Mouse (Mus musculus) embryonic stem cell, embryonic (primary cell): ENCODE measurements around the gene Socs1.

Experiments
- CTCF ChIA-PET, 4 experiments: fragments of 300-600 bp in 2 of 4; fragments of 350-600 bp in 2 of 4; sonication (Branson Sonifier 250); formaldehyde crosslinking; loops; one replicate each; lab custom pipeline; 2022; ENCODE audit warnings: inconsistent platforms in 2 of 4; lab: Charles Lee
- POLR2A ChIA-PET, 4 experiments: fragments of 300-600 bp in 2 of 4; fragments of 350-600 bp in 2 of 4; sonication (Branson Sonifier 250); formaldehyde crosslinking; loops; one replicate each; lab custom pipeline; 2022; ENCODE audit warnings: antibody characterized with exemption in 4 of 4, inconsistent platforms in 1 of 4; lab: Charles Lee

Socs1 gene

DNA sequence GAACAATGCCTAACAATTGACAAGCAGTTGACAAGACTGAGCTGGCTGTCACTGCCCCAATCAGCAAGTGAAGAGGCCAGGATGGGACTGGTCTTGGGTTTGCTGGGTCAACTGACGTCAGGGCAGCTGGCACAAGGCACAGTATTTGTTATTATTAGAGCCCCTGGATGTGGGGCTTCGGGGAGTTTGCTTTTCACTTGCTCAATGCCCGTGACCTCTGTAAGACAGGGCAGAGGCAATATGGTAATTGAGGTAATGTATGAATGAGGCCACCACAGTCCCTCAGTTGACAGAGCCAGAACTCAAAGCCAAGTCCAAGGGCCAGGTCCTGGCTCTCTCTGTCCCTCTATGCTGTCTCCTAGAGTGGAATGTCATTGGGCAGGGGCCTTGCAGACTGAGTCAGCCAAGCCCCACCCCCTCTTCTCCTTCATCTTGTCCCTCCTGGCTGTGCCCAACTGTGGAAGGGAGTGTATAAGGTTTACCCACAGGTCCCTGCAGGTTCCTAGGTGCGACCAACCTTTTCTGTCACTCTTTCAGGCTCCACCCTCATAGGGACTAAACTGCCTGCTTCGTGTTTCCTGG, 7.7 kb downstream of the Socs1 start:
- POLR2A ChIA-PET: interaction anchor here in 1 of 4 experiments (0.9 to 1.4 kb wide), 3 partner anchors 9 to 365 kb away, joined by 3 read pairs; partner anchors contain the start of gene Nubp1
- CTCF ChIA-PET: interaction anchor here in 2 of 4 experiments (0.7 to 1.0 kb wide), 3 partner anchors 9 kb away, joined by 3 to 5 read pairs (median 3); no protein-coding TSS in a partner anchor

DNA sequence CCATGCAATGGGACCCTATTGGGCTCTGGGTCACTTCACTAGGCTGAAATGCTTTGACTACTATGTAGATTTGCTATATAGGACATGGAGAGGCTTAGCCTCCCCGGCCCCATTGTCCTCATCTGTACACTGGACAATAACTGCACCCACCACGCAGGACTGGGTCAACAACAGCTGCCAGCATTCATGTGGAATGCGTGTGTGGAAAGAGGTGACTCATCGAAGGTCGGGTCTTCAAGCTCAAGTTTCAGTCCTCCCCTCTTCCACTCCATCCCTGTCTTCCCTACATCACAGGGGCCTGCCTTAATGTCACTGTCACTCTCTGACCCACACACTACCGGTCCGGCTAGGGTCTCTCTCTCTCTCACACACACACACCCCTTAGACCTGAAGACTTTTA, 9.0 kb downstream of the Socs1 start:
- ChIA-PET CTCF (interaction anchor here in 1 of 4 experiments (0.5 kb wide), 1 partner anchor 462 kb away, joined by 3 read pairs; no protein-coding TSS in a partner anchor), POLR2A (interaction anchor here in 2 of 4 experiments (0.7 to 1.1 kb wide), 4 partner anchors 9 to 200 kb away, joined by 3 read pairs; no protein-coding TSS in a partner anchor)

DNA sequence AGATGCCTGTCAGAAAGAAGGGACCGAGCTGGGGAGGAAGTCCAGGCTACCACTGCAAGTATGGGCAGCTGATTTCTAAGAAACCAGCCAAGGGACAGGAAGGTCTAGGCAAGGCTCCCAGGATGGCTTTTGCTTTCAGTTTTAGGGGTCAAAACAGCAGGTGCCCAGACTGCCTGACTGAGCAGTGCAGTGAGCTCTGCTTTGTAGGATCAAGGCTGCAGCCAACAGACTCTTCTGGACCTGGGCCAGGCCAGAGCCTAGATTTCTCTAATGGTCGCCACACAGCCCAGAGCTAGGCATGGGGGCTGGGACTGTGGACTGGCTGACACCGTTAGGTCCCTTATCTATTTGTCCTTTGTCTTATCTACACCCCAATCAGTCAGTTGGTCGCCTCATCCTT, 10.6 kb downstream of the Socs1 start:
- ChIA-PET CTCF (interaction anchor here in 2 of 4 experiments (0.6 to 1.6 kb wide), 3 partner anchors 11 to 20 kb away, joined by 3 to 7 read pairs (median 3); partner anchors contain the start of gene Socs1 (in 1 of the 2)), POLR2A (interaction anchor here in 1 of 4 experiments (0.9 kb wide), 1 partner anchor 243 kb away, joined by 3 read pairs; no protein-coding TSS in a partner anchor)

DNA sequence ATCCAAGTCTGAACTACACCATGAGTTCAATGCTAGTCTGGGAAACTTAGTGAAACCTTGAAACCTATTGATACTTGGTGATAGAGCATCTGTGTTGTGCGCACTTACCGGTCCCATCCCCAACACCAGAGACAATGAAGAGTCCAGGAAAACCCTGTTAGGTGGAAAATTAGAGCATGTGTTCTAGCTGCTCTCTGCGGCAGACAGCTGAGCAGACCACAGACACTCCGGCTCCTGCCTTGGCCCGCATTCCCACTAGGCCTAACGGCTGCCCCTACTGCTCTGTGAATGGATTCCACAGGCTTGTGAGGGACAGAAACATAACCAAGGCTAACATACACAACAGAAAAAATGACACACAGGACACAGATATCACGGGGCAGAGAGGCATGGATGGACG, 11.8 kb downstream of the Socs1 start:
- ChIA-PET CTCF (interaction anchor here in 1 of 4 experiments (0.5 kb wide), 1 partner anchor 50 kb away, joined by 5 read pairs; no protein-coding TSS in a partner anchor), POLR2A (no interaction called here)

DNA sequence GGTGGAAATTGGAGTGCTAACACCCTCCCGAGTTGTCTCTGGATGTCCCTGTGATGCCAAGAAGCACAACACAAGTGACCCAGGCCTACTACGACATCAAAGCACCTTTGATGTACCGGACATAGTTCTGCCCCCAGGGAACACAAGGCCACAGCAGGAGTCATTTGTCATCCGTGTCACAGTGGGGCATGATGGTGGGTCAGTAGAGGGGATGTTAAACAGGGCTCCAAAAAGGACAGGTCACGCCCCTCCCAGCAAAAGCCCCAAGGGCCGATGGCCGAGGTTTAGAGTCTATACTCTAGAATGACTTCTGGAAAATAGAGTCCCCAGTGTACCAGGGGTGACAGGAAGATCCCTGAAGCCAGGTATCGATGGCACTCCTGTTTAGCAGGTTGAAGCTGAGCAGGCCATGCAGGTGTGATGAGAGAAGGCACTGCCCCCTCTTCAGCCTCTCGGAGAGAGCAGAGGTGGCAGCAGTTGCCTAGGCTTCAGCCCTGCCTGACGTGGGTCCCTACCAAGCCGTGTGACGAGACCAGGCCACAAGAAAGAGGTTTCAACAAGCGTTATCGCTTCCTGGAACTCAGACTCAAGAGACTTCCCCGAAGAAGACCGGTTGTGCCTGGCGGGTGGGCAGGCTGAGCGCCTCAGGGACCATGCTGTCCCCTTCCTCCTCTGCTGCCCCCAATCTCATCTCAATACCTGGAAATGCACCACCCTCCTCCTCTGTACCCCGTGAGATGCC, 13.4 kb downstream of the Socs1 start:
- POLR2A ChIA-PET: no interaction called here
- CTCF ChIA-PET: no interaction called here

DNA sequence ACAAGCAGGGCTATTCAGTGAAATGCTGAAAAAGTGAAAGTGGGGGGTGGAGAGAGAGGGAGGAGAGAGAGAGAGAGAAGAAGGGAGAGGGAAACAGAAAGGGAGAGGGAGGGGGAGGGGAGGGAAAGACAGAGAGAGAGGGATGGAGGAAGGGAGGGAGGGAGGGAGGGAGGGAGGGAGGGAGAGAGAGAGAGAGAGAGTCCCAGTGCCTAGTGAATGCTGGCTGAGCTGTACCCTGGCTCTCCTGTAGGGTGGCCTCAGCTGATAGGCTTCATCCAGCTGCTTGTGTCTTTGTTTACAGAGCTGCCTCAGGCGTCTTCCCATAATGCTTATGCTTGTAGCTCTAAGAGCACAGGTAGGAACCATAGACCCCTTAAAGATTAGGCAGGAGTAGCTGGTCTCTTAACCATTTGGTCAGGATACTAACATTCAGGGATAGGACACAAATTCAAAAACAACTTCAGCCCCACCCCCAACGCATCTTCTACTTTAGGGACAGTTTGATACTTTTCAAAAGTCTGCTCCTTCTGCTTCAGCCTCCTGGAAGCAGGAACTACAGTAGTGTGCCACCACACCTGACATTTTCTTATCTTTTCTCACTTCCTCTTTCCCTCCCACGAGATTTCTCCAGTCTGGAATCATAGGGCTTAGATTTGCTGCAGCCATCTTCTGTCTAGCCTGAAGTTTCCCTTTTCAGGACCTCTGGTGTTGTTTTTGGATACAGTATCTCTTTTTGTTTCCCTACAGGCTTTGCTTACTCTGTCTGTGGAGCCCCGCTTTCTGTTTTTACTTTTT, 14.6 kb downstream of the Socs1 start:
- ChIA-PET CTCF (interaction anchor here in 3 of 4 experiments (0.5 to 1.4 kb wide), 5 partner anchors 10 to 205 kb away, joined by 3 to 5 read pairs (median 4); no protein-coding TSS in a partner anchor), POLR2A (interaction anchor here in 1 of 4 experiments (0.7 to 1.1 kb wide), 4 partner anchors 14 to 201 kb away, joined by 3 to 6 read pairs (median 3); partner anchors contain the start of gene Socs1)

DNA sequence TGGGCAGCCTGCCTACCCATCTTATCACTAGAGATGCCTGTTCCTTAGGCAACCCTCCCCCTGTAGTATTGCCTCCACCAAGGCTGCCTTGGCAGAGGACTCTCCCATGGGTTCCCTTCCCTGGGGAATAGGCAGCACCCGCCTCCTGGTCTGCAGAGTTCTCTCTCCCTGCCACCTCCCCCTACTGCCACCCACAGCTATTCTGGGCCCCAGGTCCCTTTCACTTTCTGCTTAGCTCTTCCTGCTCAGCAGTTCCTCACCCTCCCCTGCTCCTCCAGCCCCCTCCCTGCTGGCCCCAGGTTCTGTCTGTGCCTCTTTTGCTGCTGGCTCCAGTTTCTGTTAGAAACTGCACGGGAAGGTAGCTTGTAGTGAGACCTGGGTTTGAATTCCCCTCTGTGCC, 15.7 kb downstream of the Socs1 start:
- POLR2A ChIA-PET: interaction anchor here in 3 of 4 experiments (0.7 to 1.2 kb wide), 3 partner anchors 10 to 116 kb away, joined by 3 to 4 read pairs (median 3); no protein-coding TSS in a partner anchor
- CTCF ChIA-PET: interaction anchor here (0.6 to 1.4 kb wide), 7 partner anchors 12 to 430 kb away, joined by 3 to 4 read pairs (median 3); no protein-coding TSS in a partner anchor

DNA sequence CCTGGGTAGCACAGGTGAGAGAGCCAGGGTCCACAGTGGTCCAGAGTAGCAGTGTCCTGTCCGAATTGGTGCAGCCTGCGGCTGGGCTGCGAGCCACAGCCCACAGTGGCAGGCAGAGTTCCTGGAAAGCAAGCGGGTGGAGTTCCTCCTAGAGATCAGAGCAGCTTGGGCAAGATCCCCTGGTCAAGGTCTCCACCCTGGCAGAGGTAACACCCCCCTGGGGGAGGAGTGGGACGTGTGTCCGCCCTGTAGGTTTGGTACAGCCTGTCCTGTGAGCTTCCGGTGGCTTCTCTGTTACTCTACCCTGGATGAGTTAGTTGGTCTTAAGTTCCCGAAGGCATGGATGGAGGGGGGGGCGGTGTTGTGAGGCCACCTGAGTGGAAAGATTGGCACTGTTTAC, 16.5 kb downstream of the Socs1 start:
- ChIA-PET CTCF (interaction anchor here in 1 of 4 experiments (0.7 kb wide), 1 partner anchor 9 kb away, joined by 3 read pairs; no protein-coding TSS in a partner anchor), POLR2A (interaction anchor here in 1 of 4 experiments (1.2 kb wide), 1 partner anchor 9 kb away, joined by 3 read pairs; no protein-coding TSS in a partner anchor)

DNA sequence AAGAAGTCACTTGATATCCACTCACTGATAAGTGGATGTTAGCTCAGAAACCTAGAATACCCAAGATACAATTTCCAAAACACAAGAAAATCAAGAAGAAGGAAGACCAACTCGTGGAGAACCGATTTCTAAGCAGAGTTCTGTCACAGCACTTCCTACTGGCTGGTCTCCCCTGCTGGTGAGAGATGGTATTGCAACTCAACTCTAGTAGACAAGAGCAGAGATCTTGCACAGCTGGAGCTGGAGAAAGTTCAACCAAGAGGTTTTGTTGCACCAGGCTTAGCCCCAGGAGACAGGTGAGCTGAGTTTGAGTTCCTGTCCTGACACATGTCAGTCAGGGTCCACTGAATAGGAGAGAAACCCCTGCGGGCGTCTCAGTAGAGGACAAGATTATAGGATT, 18.2 kb downstream of the Socs1 start:
- CTCF ChIA-PET: interaction anchor here (0.6 to 1.2 kb wide), 10 partner anchors 15 to 506 kb away, joined by 3 to 5 read pairs (median 3); partner anchors contain the start of gene Tnp2 (in 1 of the 4)
- POLR2A ChIA-PET: interaction anchor here in 1 of 4 experiments (1.0 kb wide), 1 partner anchor 127 kb away, joined by 3 read pairs; no protein-coding TSS in a partner anchor

DNA sequence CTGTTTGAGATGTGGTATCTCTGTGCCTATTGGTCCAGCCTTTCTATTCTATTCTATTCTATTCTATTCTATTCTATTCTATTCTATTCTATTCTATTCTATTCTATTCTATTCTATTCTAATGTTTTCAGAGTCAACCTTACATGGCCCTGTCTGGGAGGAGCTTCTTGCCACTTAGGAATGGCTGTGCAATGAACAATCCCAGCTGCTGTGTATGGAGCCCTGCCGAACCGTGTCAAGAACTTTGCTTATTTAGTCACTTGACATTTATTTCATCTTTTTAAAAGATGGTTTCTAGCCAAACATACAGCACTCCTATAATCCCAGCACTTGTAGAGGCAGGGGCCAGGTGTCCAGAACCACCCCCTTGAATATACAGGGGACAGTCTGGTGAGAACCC, 21.0 kb downstream of the Socs1 start:
- CTCF ChIA-PET: no interaction called here
- POLR2A ChIA-PET: interaction anchor here in 2 of 4 experiments (0.5 to 3.3 kb wide), 2 partner anchors 22 to 166 kb away, joined by 3 to 9 read pairs; no protein-coding TSS in a partner anchor

DNA sequence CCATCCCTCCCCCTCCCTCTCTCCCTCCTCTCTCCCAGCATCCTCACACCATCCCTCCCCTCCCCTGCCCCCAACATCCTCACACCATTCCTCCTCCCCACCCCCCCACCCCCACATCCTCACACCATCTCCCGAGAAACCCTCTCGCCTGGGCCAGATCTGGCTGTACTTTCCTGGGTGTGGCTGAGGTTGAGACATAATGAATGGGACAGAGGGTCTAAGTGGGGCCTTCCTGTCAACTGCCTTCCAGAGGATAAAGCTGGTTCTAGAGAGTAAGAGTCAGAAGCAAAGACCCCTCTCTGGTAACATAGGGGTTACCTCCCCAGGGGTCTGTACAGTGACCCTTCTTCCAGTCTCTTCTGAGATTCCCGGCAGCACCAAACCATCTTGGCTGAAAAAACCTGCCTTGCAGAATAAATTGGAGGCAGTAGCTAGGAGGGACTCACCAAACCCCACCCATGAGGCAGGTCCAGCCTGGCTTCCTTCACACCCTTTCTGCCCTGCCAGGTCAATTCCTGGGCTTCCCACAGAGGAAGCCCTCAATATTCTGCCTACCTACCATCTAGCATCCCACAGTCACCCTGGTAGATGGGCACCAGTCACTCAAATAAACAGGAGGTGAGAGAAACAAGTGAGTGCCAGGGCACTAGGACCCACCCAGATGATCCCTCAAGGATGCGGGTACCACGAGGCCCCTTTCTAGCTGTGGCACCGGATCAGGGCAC, 21.6 kb downstream of the Socs1 start:
- ChIA-PET POLR2A (interaction anchor here in 2 of 4 experiments (0.8 to 3.3 kb wide), 2 partner anchors 23 to 188 kb away, joined by 6 to 9 read pairs; no protein-coding TSS in a partner anchor), CTCF (no interaction called here)

DNA sequence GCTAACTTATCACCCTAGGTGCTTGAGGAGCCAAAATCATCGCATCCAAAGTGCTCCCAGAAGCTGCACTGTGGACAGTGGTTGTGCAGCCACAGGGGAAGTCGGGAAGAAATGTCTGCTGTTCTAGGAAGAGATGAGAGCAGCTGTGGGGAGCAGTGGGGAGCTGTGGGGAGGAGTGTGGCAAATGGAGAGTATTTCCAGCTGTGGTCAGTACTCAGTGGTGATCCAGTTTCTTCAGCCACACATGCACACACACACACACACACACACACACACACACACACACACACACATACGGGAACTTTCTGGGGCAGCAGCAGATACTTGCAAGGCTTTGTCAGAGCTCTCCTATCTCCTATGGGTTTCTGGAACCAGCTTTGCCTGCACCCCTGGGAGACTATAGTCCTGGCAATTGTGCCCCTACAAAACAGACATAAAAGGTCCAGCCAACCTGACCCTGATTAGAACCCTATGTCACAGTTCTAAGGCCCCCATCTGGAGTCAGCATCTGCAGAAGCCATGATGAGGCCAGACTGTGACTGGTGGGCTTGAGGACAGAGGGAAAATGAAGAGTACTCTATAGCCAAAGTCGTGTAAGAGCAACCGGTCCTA, 22.7 kb downstream of the Socs1 start:
- CTCF ChIA-PET: no interaction called here
- POLR2A ChIA-PET: interaction anchor here in 2 of 4 experiments (0.6 to 3.3 kb wide), 3 partner anchors 24 to 140 kb away, joined by 3 to 9 read pairs (median 3); no protein-coding TSS in a partner anchor

DNA sequence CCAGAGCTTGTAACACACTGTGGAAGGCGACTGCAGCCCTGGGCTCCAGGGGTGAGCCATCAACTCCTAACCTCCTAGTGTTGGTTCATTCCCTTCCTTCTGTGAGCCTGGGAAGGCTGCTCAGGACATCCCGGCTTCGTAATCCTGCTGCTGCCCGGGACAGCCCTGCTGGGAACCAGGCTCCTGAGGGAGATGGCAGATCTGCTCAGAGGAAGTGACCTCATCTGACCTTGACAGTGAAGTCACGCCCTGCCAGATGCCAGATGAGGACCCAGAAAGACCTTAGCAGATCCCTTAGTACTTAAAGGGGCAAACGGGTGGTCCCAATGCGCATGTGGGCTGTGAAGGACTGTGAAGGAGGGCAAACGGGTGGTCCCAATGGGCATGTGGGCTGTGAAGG, 24.2 kb downstream of the Socs1 start:
- ChIA-PET CTCF (interaction anchor here in 1 of 4 experiments (0.6 kb wide), 1 partner anchor 274 kb away, joined by 4 read pairs; no protein-coding TSS in a partner anchor), POLR2A (interaction anchor here in 1 of 4 experiments (3.3 kb wide), 1 partner anchor 25 kb away, joined by 9 read pairs; no protein-coding TSS in a partner anchor)

DNA sequence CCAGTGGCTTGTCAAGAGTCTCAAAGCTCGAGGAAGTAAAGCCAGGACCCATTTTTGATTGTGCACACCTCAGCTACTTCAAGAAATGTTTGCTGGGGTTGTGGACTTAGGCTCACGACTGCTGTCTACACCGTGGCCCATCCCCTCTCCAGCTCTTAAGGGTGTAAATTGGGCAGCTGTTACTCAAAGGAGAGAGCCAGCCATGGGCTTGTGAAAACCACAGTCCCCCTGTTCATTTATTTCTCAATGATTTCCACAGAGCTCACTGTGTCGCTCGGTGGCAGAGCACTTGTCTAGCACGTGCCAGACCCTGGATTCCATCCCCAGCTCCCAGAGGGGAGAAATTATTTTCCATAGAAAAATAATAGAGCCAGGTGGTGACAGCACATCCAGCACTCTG, 29.2 kb downstream of the Socs1 start:
- POLR2A ChIA-PET: interaction anchor here in 1 of 4 experiments (0.6 kb wide), 2 partner anchors 14 to 1568 kb away, joined by 3 read pairs; no protein-coding TSS in a partner anchor
- CTCF ChIA-PET: no interaction called here

DNA sequence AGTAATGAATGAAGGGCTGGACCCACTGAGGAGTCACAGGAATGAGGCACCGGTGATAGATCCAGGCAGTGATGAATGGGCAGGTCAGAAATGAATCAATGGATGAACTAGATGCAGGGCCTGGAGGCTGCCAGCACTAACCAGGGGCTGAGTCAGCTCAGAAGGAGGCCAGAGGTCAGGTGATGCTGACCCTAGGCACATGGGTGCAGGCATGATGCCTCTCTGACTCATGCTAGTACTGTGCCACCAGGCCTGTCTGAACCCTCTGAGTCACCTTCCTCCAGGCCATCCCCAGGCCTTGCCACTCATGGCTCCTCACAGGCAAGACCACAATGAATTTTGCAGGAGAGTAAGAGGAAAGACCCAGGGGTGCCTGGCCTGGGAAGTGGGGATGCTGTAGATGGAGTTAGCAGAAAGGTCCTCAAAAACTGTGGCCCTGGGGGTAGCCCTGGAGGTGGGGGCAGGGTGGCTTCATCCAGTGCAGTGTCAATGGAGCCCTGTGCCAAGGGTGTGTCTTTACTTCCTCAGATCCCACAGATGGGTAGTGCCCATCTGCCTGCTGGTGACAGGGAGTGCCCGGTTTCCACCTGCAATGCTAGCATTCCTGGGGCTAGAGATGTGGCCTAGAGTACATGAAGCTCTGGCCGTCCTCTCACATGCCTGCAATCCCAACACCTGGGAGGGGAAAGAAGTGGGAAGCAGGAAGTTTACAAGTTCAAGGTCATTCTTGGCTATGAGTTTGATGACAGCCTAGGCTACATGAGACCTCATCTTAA, 30.6 kb downstream of the Socs1 start:
- CTCF ChIA-PET: interaction anchor here in 1 of 4 experiments (0.6 kb wide), 1 partner anchor 20 kb away, joined by 3 read pairs; no protein-coding TSS in a partner anchor
- POLR2A ChIA-PET: no interaction called here

DNA sequence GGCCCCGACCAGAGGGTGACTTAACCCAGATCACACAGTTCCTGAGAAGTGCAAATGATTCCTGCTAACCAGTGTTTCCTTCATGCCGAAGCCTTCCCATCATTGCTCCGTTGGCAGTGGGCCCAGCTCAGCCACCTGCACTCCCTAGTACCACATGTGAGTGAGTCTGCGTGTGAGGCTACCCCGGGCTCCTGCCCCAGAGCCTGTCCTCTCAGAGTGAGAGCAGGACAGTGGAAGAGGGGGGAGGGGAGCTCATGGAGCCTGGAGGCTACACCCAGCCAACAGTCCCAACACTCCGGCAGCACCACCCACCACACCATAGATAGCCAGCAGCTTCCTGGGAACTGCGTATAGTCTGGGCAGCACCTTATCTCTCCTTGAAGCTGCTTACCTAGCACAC, 35.5 kb downstream of the Socs1 start:
- CTCF ChIA-PET: interaction anchor here in 1 of 4 experiments (0.7 to 2.3 kb wide), 3 partner anchors 10 to 84 kb away, joined by 3 to 9 read pairs (median 3); no protein-coding TSS in a partner anchor

More for the DNA sequence above, 35.5 kb downstream of the Socs1 start:
- POLR2A ChIA-PET: interaction anchor here in 3 of 4 experiments (0.6 to 2.8 kb wide), 4 partner anchors 9 to 184 kb away, joined by 3 to 9 read pairs (median 4); no protein-coding TSS in a partner anchor
